Mouse (Mus musculus) stomach, embryonic 14.5 days (tissue): Measurements from ENCODE around the gene Tmem30b. TPM values are rescaled to one million over a fixed set of nuclear protein-coding genes. Genes with fewer than 3 reads are reported as not detected.
"Not testable (repeated sequence)": the region's sequence is repeated elsewhere in the genome, so short reads cannot be mapped to it uniquely, and the experiment has no call there.

ENCODE experiments used
- ATAC-seq: fragments of 200-750 bp; cut with Nextera tagmentation; 2 replicates; pipeline ENCODE4 v1.8.0; 2017; ENCODE audit warnings: low read depth, moderate TSS enrichment; ENCODE audit not compliant: insufficient number of reproducible peaks, insufficient read depth, low FRiP score
- H3K27ac ChIP-seq: fragments of 300-500 bp; sonication (generic); 2 replicates; pipeline ENCODE4 v1.5.1; 2014; ENCODE audit warnings: mild to moderate bottlenecking, low read length, moderate library complexity, mixed read lengths
- H3K27me3 ChIP-seq: fragments of 300-500 bp; sonication (generic); 2 replicates; pipeline ENCODE4 v1.6.1; 2014; ENCODE audit warnings: low read length, control low read depth, mixed read lengths; ENCODE audit not compliant: control insufficient read depth, insufficient read depth
- H3K36me3 ChIP-seq: fragments of 300-500 bp; sonication (generic); 2 replicates; pipeline ENCODE4 v1.6.1; 2014; ENCODE audit warnings: mild to moderate bottlenecking, control low read depth, low read length, moderate library complexity, mixed read lengths; ENCODE audit not compliant: control insufficient read depth, insufficient read depth
- H3K4me1 ChIP-seq: fragments of 300-500 bp; sonication (generic); 2 replicates; pipeline ENCODE4 v1.6.1; 2014; ENCODE audit warnings: low read length, control low read depth, mixed read lengths; ENCODE audit not compliant: control insufficient read depth, insufficient read depth
- H3K4me2 ChIP-seq: fragments of 300-500 bp; sonication (generic); replicated peaks from 2 replicates; pipeline ENCODE4 v1.6.1; 2014; ENCODE audit warnings: low read depth, low read length, control low read depth
- H3K4me3 ChIP-seq: fragments of 300-500 bp; sonication (generic); 2 replicates; pipeline ENCODE4 v1.5.1; 2014; ENCODE audit warnings: low read depth, low read length, control low read depth
- H3K9ac ChIP-seq: fragments of 300-500 bp; sonication (generic); replicated peaks from 2 replicates; pipeline ENCODE4 v1.6.1; 2014; ENCODE audit warnings: low read depth, mild to moderate bottlenecking, control low read depth, low read length, moderate library complexity, mixed read lengths
- H3K9me3 ChIP-seq: fragments of 300-500 bp; sonication (generic); 2 replicates; pipeline ENCODE4 v1.6.1; 2016; ENCODE audit warnings: low read depth, low read length, control low read depth; ENCODE audit not compliant: control insufficient read depth
- WGBS: fragments of 180-500 bp; shearing (Covaris S2); extraction: QIAGEN DNeasy Blood & Tissue Kit; methylation state at CpG from one replicate; pipeline ENCODE4 v1.1.7; 2014; 5-methylcytosine and 5-hydroxymethylcytosine counted together
- polyA plus RNA-seq: library from polyadenylated mRNA; unstranded; fragments of >200 nt; fragmentation: Nextera tagmentation; extraction: Ambion mirVana; gene quantifications from 2 replicates; pipeline ENCODE4 v1.2.1, GENCODE M21; 2014

The Tmem30b gene
- polyA plus RNA-seq, 1 experiment from 2014 or later, result 14.5 TPM

- Histone ChIP-seq H3K27me3 (peaks cover 42% of the 10 kb centered on the region), H3K4me2 (peak overlapping the region; percentile 64), H3K36me3 (no peaks in the 10 kb centered on the region), H3K9me3 (no peaks in the 10 kb centered on the region), H3K27ac (peak overlapping the region; percentile 39; the same call in 1 of the 2 replicates), H3K9ac (peak overlapping the region; percentile 30; the same call in 1 of the 2 replicates), H3K4me1 (no peaks in the 10 kb centered on the region), H3K4me3 (peak overlapping the region; percentile 44)
- WGBS, result 2% methylated on average over 55 of the region's 55 CpGs
- ATAC-seq, result peak; percentile 34
Measured at GRCm38 (mm10) chr12:73545672-73546085, 513 bp downstream of the Tmem30b start.

- no peaks in the 10 kb centered on the region for H3K36me3 ChIP-seq
- H3K27me3 ChIP-seq, result peaks cover 36% of the 10 kb centered on the region
- no peak for ATAC-seq
- H3K4me2 ChIP-seq, result peak overlapping the region; percentile 64
- H3K9me3 ChIP-seq, result no peaks in the 10 kb centered on the region
- H3K9ac ChIP-seq, result 0 out of 2 replicates have a peak overlapping the region, but pooled peaks have one; percentile 30
- H3K4me1 ChIP-seq, result no peaks in the 10 kb centered on the region
- peak overlapping the region; percentile 44 for H3K4me3 ChIP-seq
- 14% methylated on average over 48 of the region's 48 CpGs for WGBS
- no peak overlapping the region for H3K27ac ChIP-seq
Measured at GRCm38 (mm10) chr12:73544736-73545671, 1.2 kb downstream of the Tmem30b start.

DNA sequence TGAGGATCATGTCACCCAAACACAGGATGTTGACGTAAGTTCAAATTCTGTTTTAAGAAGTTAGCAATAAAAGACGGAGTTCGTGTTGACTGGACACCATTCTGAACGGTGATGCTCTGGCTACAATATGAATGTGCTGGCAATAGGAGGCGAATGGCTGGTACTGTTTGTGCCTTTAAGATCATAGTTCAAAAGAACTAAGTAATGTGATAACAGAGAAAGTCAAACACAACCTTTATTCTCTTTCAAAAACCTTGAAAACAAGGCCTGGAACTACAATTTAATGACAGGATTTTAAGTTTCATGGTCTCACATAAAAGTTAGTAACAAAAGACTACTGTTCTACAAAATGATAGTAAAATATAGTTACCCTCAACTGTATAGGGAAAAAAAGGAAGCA lies 3.0 kb downstream of the Tmem30b start:
- Histone ChIP-seq H3K4me1 (no peaks in the 10 kb centered on the region), H3K4me3 (no peak overlapping the region), H3K9ac (no peak overlapping the region), H3K27ac (no peak overlapping the region), H3K27me3 (peaks cover 36% of the 10 kb centered on the region), H3K4me2 (no peak overlapping the region), H3K9me3 (no peaks in the 10 kb centered on the region), H3K36me3 (no peaks in the 10 kb centered on the region)
- 66% methylated on average over 5 of the region's 5 CpGs for whole genome bisulfite sequencing
- no peak for ATAC-seq

- 82% methylated on average over 2 of the region's 2 CpGs for WGBS
- Histone ChIP-seq H3K36me3 (no peaks in the 10 kb centered on the region), H3K4me1 (no peaks in the 10 kb centered on the region), H3K9me3 (no peaks in the 10 kb centered on the region), H3K4me2 (no peak overlapping the region), H3K27ac (no peak overlapping the region), H3K4me3 (no peak overlapping the region), H3K27me3 (peaks cover 19% of the 10 kb centered on the region), H3K9ac (no peak overlapping the region)
- no peak for ATAC-seq
Measured at GRCm38 (mm10) chr12:73540402-73540801, 5.8 kb downstream of the Tmem30b start.

DNA sequence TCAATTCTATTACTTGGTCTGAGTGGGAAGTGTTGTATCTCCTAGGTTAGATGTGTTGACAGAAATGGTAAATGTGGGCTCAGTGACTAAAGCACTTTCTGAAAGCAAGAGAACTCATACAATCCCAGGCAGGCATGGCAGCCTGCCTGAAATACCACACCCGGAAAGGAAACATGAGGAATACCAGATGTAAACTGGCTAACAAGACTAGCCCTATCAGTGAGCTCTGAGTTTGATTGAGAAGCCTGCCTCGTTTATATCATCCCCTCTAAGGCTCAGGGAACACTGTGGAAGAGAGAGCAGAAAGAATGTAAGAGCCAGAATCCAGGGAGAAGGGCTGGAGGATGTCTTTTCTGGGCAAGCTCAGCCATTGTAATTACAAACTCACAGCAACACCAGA lies 7.0 kb downstream of the Tmem30b start:
- H3K4me2 ChIP-seq, result no peak overlapping the region
- no peak for ATAC-seq

GRCm38 (mm10) chr12:73538139-73538508 lies 8.1 kb downstream of the Tmem30b start:
- not testable (repeated sequence) for H3K4me3 ChIP-seq

More for the DNA sequence above, 7.0 kb downstream of the Tmem30b start:
- no peaks in the 10 kb centered on the region for H3K9me3 ChIP-seq
- no peak overlapping the region for H3K9ac ChIP-seq
- no peaks in the 10 kb centered on the region for H3K36me3 ChIP-seq
- H3K27me3 ChIP-seq, result peaks cover 7% of the 10 kb centered on the region
- no peak overlapping the region for H3K27ac ChIP-seq
- H3K4me1 ChIP-seq, result no peaks in the 10 kb centered on the region
- H3K4me3 ChIP-seq, result no peak overlapping the region
- 19% methylated on average over 2 of the region's 2 CpGs for WGBS

GRCm38 (mm10) chr12:73537499-73538138 lies 8.6 kb downstream of the Tmem30b start:
- Histone ChIP-seq H3K4me2 (peak overlapping the region; percentile 17), H3K36me3 (no peaks in the 10 kb centered on the region), H3K27me3 (no peaks in the 10 kb centered on the region), H3K4me3 (no peak overlapping the region), H3K9me3 (no peaks in the 10 kb centered on the region), H3K4me1 (no peaks in the 10 kb centered on the region), H3K27ac (no peak overlapping the region), H3K9ac (no peak overlapping the region)
- ATAC-seq, result no peak; the same call in 1 of the 2 replicates
- 31% methylated on average over 17 of the region's 17 CpGs for WGBS

More at GRCm38 (mm10) chr12:73538139-73538508, 8.1 kb downstream of the Tmem30b start:
- not testable (repeated sequence) for H3K4me1 ChIP-seq, H3K36me3 ChIP-seq, H3K9ac ChIP-seq, ATAC-seq, H3K27me3 ChIP-seq, H3K9me3 ChIP-seq, H3K27ac ChIP-seq
- peak overlapping the region; percentile 17; the same call in 1 of the 2 replicates for H3K4me2 ChIP-seq
- 51% methylated on average over 3 of the region's 3 CpGs for WGBS

DNA sequence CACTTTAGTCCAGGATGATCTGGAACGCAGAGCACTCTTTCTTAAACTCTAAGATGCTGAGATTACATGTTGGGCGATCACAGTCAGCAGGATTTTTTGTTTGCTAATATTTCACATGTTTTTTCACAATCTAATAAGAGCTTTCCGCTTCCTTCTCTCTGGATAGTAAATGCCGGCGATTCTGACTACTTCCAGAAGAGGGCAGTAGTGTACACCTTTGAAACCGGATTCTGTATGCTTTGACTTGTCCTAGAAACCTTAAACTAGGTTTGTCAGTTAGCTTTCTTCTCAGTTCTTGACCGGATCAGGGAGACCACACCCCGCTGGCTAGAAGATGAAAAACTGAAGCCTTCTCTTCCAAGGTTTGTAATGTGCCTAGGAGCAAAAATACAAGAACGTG lies 11.6 kb downstream of the Tmem30b start:
- 13% methylated on average over 9 of the region's 9 CpGs for WGBS
- H3K27ac ChIP-seq, result no peak overlapping the region
- H3K36me3 ChIP-seq, result no peaks in the 10 kb centered on the region
- H3K4me3 ChIP-seq, result no peak overlapping the region
- H3K9ac ChIP-seq, result no peak overlapping the region
- no peaks in the 10 kb centered on the region for H3K4me1 ChIP-seq
- no peak for ATAC-seq
- no peaks in the 10 kb centered on the region for H3K9me3 ChIP-seq
- no peak overlapping the region for H3K4me2 ChIP-seq
- no peaks in the 10 kb centered on the region for H3K27me3 ChIP-seq
